In the genomic region with DNA sequence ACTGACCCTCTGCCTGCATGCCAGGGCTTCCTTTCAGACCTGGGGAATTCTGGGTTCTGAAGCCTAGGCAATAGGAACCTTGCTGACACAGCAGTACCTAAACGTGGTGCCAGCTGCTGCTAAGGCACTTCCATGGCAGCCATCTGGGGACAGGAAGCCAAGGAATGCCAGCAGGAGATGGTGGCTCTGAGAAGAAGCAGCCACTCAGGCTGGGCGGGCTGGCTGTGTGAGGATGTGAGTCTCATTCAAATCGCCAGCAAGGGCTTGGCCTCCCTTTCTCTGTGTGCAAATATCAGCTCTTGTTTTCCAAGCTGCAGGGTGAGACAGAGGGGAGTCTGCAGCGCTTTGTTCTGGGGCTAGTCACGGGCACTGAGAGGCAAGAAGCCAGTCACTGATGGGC, we compare ENCODE assay signal across 8 mouse cellular contexts.
DNase-seq lines count a peak whose midpoint lies in the region.
"Had no signal": no experiment of that assay in that cellular context is flagged by ENCODE, and none has a peak within 500 bp of the region (broad histone marks: within the 10 kb centered on the region; RNA-seq: fewer than 3 reads in every experiment).

No protein-coding gene starts in this region.

- peak overlapping the region; percentile 74 for H3K27ac ChIP-seq in hindbrain, embryonic 10.5 days
- H3K27ac ChIP-seq: kidney, embryonic 15.5 days had no signal

- no peaks in the 10 kb centered on the region for H3K27me3 ChIP-seq in hindbrain, embryonic 10.5 days (ENCODE audit: insufficient read depth, poor library complexity, severe bottlenecking)
- H3K27me3 ChIP-seq: kidney, embryonic 15.5 days had no signal

- 16% methylated on average over 5 of the region's 5 CpGs for WGBS in hindbrain, embryonic 10.5 days

- H3K4me3 ChIP-seq in hindbrain, embryonic 10.5 days, result no peak overlapping the region
- H3K4me3 ChIP-seq: kidney, embryonic 15.5 days had no signal

- peak; percentile 50 for DNase-seq in cerebellum, adult 8-10 months
- DNase-seq in hindbrain, embryonic 10.5 days (ENCODE audit: low spot score), result peak; percentile 25
- DNase-seq in left cerebral cortex, postnatal 14 days (ENCODE audit: low spot score in 2 of 2), result peak; percentile 50 to 52
- peak; percentile 44 to 46 for DNase-seq in right cerebral cortex, postnatal 36 days (ENCODE audit: low spot score in 2 of 2)
- DNase-seq in gastrocnemius, postnatal 36 days, result no peak
- DNase-seq in kidney, postnatal 10 days, result no peak
- DNase-seq in ovary, postnatal 14 days (ENCODE audit: low spot score), result no peak

- peaks cover 38% of the 10 kb centered on the region for H3K36me3 ChIP-seq in hindbrain, embryonic 10.5 days
- H3K36me3 ChIP-seq: kidney, embryonic 15.5 days had no signal

- intact Hi-C loops in left cerebral cortex, postnatal 14 days (cut with DNase I), result no loop called here
- intact Hi-C loops in gastrocnemius, postnatal 36 days (cut with DNase I), result no loop called here

- peaks cover 25% of the 10 kb centered on the region for H3K4me1 ChIP-seq in hindbrain, embryonic 10.5 days (replicated peaks)
- H3K4me1 ChIP-seq: kidney, embryonic 15.5 days had no signal

- peaks cover 17% of the 10 kb centered on the region for H3K9me3 ChIP-seq in hindbrain, embryonic 10.5 days

Comparison
In these comparisons a context has a peak if more than half of its experiments do, and no peak if none do; other contexts are left out.
1. DNase-seq: peak in cerebellum, adult 8-10 months (single experiment), hindbrain, embryonic 10.5 days (single experiment), left cerebral cortex, postnatal 14 days (2 of 2) and right cerebral cortex, postnatal 36 days (2 of 2); none in gastrocnemius, postnatal 36 days (0 of 2), kidney, postnatal 10 days (single experiment) and ovary, postnatal 14 days (single experiment).